Mouse (Mus musculus) CD4-positive, CD25-positive, alpha-beta regulatory T cell (primary cell): ENCODE measurements around the gene Zfp619. TPM values are rescaled to one million over a fixed set of nuclear protein-coding genes. Genes with fewer than 3 reads are reported as not detected.

Experiments
- polyA plus RNA-seq: library from polyadenylated mRNA; unstranded; fragments of 100-300 nt; shearing (Covaris generic); gene quantifications from one replicate; pipeline ENCODE4 v1.2.1, GENCODE M21; 2017

Gene Zfp619
- polyA plus RNA-seq = 2.0 TPM

GRCm38 (mm10) chr7:39517616-39518177 is at the start of gene Zfp619:
TSS of gene Zfp619 (plus strand) at chr7:39517766.

Other genes starting within 250 kb of the Zfp619 start
- not detected for gene Gm5114, start 104.6 kb upstream of the Zfp619 start, polyA plus RNA-seq